Mouse (Mus musculus) heart, adult 9 months (tissue): ENCODE data around the gene Tmem167b.
A peak's percentile ranks its signal among the peaks of the same experiment; 100 is the strongest.

ENCODE experiments used
- DNase-seq, 2 experiments: peaks; one replicate each; pipeline ENCODE4 v3.0.0; 2022; ENCODE audit warnings: low spot score in 2 of 2

The Tmem167b gene

DNA sequence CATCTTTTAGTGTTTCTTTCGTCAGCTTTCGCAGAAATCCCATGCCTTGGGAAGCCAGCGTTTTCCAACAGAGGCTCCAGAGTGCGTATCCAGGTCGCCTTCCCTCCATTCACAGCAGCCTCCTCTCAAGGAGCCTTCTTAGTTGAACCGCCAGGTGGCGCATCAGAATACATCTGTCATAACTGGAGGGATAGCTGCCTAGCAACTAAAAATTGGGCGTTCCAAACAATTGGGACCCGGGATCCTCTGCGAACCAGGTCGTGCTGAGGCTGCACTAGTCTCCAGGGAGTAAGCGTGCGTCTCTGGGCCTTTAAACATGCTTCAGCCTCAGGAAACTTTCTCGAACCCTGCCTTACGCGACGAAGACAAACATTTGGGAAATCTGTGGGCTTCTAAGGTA, 25.0 kb downstream of the Tmem167b start:
- peak; percentile 80 to 81 for DNase-seq

DNA sequence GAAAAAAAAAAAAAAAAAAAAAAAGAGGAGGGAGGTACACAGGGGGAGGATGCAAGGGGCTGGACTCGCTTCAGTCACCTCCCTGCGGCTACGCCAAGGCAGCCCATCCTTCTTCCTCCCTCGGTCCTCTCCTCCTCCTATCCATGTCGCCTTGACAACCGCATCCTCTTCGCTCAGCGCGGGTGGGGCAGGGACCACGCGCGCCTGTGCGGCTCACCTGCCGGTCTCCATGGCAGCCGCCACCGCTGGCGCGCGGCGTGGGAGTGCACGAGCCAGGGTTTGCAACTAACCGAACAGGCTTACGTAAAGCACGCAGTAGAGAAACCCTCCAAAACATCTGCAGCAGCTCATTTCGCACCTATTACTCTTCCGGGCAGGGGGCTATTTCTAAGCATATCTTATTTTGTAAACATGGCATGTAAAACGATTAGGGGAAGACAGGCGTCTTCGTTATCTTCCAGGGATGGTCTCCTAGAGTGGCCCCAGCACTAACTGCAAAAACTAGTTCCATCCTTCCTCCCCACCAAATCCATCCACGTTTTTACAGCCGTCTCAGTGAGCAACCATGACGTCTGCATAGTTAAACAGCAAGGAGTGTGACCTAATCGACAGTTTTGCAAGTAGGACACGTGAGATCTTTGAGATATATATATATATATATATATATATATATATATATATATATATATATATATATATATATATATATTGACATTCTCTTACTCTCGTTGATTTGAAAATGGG, 25.6 kb downstream of the Tmem167b start, which contains the start of gene 5330417C22Rik:
Gene 5330417C22Rik, minus strand, starts transcription at position 20 of the 744 bp plus-strand sequence.
- DNase-seq: peak in 1 of 2 experiments; percentile 2

DNA sequence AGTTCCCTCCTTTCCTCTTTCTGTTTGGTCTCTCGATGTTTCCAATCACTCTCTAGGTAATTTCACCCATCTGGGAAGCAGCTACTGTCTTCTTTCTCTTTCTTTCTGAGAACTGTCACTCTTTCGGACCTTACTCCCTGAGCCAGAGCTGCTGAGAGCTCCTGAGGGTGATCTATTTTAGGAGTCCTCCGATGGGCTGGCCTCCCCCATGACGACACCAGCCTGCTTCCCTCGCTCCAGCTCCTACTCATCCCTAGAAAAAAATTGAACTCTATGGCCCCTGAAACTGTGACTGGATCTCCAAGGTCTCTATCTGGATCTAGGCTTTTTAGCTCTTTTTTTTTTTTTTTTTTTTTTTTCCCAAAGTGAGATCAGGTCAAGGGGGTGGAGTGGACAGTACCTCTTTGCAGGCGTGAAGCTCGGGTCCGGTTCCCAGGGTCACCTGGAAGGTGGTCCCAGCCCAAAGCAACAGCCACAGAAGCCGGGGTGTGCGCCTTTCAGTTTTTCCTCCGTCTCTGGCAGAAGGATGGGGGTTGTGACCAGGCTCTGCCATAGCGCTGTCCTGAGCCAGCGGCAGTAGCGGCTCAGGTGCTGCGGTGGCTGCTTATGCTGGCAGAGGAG, 26.3 kb downstream of the Tmem167b start:
- DNase-seq: no peak

DNA sequence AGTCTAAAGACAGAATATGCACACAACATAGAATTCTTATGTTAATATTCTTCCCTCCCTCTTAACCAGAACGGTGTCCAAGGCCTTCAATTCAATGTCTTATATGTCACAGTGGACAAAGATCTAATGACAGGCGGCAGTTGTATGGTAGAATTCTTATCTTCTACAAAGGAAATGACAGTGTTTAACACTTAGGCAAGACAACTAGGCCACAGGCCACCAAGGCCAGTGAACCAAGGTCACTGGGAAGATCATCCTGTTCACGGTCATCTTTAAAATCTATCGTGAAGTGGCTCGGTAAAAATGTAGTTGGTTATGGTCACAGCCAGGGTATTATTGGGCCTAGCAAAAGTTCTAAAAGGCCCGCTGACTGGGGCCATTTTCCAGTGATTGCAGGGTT, 28.3 kb downstream of the Tmem167b start, which contains the start of gene 1700013F07Rik:
Gene 1700013F07Rik, plus strand, starts transcription at position 200 of the 400 bp plus-strand sequence.
- no peak for DNase-seq

DNA sequence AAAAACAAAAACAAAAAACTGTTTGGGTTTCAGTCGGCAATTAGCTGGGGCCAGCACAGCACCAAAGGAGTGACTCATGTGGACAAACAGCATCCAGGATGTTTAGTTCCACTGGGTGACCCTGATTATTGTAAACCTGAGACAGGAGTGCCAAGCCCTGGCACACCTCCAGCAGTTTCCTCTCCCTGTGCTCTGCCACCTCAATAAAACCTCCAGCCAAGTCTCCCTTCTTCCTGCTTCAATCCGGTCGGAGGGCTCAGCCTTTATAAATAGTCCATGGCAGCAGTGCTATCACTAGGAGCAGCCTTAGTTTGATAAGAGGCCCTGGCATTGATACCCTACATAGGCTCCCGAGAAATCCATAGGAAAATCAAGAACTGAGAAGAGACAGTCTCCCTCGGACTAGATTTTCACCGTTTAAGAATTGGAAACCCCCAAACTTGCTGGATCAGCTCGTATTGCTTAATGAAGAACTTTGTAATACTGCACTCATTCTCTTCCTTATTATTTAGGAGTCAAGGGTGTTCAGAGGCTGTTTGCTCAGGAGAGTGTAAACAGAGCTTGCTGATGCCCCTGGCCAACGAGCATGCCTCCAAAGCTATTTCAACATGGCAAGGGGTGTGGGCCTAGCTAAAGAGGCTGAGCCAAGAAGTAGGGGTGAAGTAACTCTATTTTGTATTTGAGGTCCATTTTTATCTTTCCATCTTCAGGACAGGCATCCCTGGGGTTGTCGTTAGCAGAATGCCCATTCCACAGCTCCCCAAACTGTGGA, 29.0 kb downstream of the Tmem167b start:
- DNase-seq: no peak

DNA sequence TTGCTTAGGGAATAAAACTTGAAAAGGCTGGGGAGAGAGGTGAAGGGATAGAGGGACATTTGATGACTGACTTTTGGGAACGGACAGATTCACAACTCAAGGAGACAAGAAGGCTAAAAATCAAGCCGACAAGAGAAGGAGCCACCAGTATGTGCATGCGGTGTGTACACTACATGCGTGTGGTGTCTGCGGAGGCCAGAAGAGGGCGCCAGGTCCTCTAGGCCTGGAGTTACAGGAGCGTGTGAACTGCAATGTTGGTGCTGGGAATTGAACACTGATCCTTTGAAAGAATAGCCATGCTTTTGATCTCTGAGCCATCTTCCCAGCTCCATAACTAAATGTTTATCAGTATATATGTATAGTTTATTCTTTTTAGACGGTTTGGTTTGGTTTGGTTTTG, 33.8 kb downstream of the Tmem167b start:
- no peak for DNase-seq

DNA sequence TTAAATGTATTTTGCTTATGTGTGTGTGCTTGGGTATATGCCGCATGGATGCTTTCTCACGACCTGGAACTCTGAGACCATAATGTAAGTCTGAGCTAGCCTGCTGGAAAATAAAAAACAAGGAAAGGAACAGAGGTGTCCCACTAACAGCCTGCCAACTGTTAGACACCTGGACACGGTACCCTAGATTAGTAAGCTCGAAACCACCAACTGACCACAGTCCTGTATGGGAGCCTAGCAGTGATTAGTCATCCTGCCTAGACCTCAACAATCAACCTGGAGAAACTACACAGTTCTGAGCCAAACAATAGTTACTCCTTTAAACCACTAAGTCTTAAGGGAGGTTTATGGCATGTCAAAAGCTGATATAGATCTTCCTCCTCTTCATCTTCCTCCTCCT, 38.9 kb downstream of the Tmem167b start:
- DNase-seq: no peak

DNA sequence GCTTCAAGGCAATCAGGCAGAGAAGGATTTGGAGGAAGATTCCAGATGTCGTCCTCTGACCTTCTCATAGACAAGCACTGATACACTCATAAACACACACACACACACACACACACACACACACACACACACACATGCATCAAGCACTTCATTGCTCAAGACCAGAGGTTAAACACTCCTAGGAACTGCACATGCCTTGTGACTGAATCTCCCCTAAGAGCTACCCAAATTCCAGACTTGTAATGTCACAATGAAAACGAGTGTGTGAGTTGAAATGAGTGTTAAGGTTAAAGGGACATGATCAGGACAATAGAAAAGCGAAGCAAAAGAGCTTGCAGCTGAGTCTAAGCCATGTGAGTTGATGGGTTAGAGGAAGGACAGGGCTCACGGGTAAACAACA, 44.0 kb downstream of the Tmem167b start:
- DNase-seq: no peak

DNA sequence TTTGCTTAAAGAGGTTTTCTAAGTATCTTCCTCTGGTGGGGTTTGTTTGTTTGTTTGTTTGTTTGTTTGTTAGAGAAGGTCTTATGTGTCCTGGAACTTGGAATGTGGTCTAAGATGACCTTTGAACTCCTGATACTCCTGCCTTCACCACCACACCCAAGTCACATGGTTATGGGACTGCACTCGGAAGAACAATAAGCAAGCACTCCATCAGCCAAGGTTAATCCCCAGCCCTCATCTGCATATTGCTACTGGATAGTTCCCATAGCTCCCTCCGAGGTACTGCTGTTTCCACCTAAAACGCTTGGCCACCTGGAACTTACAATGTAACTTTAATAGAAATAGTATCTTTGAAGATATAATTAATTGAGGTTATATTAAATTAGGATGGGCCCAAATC, 48.8 kb downstream of the Tmem167b start:
- no peak for DNase-seq

DNA sequence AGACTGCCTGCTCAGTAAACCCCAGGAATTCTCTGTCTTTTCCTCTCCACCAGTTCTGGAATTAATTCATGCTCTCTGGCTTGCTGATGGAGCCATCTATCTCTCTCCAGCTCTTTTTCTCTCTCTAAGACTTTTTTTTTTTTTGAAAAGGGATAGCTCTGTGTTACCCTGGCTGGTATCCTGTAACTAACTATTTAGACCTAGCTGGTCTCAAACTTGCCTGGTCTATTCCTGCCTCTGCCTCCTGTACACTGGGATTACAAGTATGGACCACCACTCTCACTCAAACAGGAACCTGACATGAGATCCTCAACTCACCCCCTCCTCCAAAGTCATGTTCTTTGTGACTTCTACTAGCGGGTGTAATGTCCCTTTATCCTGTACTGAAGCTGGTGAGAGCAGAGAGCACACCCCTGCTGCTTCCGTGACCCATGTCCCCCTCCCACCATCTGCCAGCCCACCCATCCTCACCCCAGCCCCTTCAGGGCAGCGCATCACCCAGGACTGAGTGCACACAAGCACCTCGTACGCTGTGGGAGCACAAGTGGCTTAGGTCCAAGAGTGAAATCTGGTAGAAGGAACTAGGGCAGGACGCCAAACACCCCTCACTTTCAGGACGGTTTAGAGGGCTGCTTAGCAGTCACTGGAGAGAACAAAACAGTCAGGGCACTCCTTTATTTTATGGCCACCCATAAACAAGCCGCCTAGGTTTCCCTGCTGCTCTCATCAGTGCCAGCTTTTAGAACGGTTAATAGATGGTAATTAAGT, 51.4 kb downstream of the Tmem167b start:
- DNase-seq: no peak

DNA sequence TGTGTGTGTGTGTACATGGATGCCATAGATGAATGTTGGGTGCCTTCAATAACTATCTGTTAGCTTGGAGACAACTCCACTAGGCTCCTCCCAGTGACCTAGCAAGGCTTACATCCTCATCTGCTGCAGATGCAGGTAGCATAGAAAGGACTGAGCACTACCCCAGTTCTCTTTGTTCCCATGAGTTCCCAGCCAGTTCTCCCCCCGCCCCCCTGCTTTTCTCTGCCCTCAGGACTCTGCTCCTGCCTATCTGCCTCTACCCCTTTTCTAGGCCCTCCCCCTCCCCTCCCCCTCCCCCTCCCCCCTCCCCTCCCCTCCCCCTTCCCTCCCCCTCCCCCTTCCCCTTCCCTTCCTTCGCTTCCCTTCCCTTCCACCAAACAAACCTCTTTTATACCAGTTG, 52.1 kb downstream of the Tmem167b start:
- no peak for DNase-seq

DNA sequence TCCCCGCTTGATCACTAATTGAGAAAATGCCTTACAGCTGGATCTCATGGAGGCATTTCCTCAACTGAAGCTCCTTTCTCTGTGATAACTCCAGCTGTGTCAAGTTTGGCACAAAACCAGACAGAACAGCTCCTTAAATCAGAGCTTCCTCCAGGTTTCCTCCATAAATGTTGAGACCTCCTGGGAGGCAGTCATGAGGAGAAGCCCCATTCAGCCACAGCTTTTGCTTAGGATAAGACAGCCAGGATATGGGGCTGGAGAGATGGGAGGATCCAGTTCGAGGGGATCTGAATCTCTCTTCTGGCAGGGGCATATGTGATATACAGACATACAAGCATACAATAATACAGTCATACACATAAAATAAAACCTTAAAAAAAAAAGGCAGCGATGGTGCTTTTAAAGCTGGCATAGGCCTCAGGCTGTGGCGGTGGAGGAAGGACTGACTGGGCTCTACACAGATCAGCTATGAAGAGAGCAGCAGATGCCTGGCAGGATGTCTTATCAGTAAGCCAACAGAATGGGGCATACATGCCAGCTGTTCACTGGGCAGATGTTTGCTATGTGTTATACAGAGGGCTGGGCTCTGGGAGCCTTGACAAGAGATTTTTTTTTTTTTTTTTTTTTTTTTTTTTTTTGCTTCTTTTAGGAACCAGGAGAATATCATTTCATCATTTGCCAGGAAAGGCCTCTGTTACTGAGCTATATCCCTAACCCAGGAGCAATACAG, 53.4 kb downstream of the Tmem167b start:
- no peak for DNase-seq
